Mouse (Mus musculus): ENCODE results near the gene Nat8f1. TPM values are rescaled to one million over a fixed set of nuclear protein-coding genes. Genes with fewer than 3 reads are reported as not detected.

Gene Nat8f1
- total RNA-seq (2023), result 4.9 TPM

DNA sequence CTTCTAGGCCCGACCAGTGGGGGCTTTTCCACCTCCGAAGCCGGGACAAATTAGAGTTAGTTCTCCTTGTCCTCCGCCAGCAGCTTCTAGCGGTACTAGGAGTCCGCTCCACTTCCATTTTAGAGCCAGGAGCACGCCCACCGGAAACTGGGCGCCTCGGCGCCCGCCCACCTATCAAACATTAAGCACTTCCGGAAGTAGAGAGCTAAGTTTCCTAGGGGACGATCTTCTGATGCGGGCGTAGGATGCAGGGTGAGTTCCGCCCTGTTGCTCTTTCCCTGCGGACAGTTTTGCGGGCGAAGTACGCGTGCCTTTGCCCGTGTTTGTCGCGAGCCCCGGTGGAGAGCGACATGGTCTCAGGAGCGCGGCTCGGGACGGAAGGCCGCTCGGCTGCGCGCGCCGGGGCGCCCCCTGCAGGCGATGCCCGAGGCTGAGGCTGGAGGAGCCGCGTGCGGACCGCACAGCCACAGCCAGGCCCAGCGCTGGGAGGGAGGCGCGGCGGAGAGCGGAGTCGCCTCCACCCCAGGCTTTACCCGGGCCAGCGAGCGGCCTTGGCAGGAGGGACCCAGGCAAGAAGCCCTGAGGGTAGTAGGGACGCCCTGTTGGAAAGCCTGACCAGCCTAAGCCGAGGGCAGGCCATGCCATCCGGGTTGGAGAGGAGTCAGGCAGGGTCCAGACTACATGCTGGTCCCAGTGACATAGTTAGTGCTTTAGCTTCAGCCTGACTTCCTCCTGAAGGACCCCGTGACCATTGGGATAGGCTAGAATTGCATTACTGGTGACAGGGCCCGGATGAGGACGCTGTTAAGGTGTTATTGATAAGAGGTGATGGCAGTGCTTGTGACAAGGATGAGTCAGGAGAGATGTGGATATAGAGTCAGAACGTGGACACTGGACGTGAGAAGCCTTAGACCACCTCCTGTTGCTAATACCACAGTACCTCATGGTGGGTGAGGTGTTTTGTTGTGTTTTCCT is at the start of gene Nat8f1:
Nat8f1 (minus strand) TSS at position 149 of the 975 bp plus-strand sequence.

DNA sequence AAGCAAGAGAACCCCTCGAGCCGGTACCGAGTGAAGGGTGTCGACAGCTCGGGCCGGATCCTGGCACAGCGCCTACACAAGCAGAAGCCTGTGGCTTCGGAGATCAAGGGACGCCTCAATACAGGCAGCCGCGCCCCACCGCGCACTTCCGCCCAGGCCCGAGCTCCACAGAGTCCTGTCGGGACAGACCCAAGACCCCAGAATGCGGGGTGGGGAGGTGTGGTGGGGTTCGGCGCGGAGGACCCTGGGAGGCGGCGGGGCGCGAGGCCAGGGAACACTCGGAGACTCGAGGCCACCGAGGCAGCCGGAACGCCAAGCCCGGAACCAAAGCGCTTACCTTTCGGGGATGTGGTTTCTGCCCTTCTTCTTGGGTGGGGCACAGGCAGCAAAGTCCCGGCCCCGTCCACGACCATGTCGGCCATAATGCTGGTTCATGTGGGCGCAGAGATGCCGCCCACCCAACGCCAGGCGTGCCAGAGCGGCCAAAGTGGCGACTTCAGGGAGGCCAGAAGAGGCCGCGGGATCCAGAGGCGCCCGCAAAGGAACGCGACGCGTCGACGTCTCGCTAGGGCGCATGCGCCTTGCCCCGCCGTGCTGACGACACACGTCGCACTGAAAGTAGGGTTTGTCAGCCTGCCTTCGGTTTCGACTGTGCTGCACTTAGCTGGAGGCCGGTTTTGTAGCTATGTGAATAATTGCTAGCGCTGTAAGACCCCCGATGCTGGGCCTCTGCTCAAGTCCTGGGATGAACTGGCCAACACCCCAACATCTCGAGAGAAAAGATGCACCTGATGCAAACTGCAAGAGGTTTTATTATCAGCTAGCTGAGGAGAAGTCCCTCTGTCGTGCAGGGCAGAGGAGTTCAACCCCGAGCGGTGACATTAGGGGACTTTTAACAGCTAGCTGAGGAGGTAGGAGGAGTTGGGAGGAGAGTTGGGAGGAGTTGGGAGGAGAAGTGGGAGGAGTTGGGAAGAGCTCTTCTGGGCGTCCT is 45.9 kb upstream of the Nat8f1 start, which contains the start of gene Dusp11:
Dusp11 (minus strand) TSS at position 567 of the 991 bp plus-strand sequence.

DNA sequence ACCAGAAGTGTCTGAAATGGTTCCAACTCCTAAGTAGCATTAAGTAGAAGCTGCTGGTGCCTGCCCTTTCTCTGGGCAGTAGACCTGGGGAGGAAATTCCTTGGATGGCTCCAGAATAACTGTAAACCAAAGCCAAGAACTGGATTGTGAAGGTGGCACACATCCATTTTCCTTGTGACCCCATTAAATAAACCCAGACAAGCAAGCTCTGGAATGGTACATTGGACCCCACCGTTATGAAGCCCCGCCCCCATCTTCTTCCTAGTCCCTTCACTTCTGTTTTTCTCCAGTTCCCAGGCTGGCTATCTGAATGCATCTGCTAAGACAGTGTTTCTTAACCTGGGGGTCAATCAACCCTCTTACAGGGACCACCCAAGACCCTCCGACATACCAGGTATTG is 3.9 kb downstream of the Nat8f1 start, which contains the start of gene Tprkb:
Tprkb (plus strand) TSS at position 279 of the 400 bp plus-strand sequence.

DNA sequence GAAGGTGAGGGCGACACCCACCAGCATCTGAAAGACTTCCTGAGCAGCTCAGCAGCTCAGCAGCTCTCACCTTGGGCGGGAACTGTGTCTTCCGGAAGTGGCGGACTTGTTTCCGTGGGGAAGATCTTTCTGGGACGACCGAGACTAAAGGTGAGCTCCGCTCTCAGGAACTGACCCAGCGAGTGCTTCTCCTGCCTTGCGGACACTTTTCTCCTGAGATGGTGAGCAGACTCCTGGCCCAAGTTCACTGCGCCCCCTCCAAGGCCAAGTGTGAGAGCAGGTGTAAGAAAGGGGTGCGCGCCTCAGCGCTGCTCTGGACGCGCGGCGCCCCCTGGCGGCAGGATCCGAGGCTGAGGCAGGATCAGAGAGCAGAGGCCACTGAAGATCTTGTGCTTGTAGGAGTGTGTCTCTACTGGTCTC is 10.8 kb downstream of the Nat8f1 start, which contains the start of gene Nat8f4:
Nat8f4 (minus strand) TSS at position 243 of the 420 bp plus-strand sequence.

DNA sequence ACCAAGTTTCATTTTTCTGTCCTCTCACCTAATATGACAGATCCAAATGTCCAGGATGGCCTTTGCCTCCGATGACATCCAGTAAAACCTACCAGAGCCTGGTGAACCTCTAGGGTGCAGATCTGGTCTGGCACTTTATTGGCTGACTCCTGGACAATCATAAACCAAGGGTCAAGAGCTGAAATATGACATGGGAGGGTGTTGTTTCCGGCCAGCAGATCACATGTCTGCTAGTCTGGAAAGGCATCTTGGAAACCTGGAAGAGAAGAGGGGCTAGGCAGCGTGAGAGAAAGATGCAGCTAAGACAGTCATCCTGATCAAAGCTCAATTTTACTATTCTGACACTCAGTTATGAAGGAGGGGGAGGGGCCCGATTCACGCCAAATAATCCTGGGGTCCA is 46.5 kb downstream of the Nat8f1 start, which contains the start of gene Nat8f2:
Nat8f2 (minus strand) TSS at position 153 of the 400 bp plus-strand sequence.

Other genes with a start within 250 kb of the Nat8f1 start
- gene Nat8f7, start 202.5 kb downstream of the Nat8f1 start, total RNA-seq (2023), result not detected
- gene Nat8f3, start 149.9 kb downstream of the Nat8f1 start, total RNA-seq (2023), result not detected
- gene Nat8f6, start 94.7 kb downstream of the Nat8f1 start, total RNA-seq (2023), result not detected
- gene Nat8f5, start 94.7 kb downstream of the Nat8f1 start, total RNA-seq (2023), result not detected
- gene Nat8, start 83.6 kb downstream of the Nat8f1 start, total RNA-seq (2023), result not detected
- 0.70 TPM for gene Nat8f2, start 46.5 kb downstream of the Nat8f1 start, total RNA-seq (2023)
- 2.5 TPM for gene Nat8f4, start 10.8 kb downstream of the Nat8f1 start, total RNA-seq (2023)
- 22.4 TPM for gene Tprkb, start 3.8 kb downstream of the Nat8f1 start, total RNA-seq (2023)
- gene Dusp11, start 46.0 kb upstream of the Nat8f1 start, total RNA-seq (2023), result 239 TPM
- gene Figla, start 100.5 kb upstream of the Nat8f1 start, total RNA-seq (2023), result not detected
- gene Add2, start 113.0 kb upstream of the Nat8f1 start, total RNA-seq (2023), result 3.2 TPM

Measured in CD8-positive naive resting alpha-beta T cell, adult 57 days (primary cell).